Mouse (Mus musculus): ENCODE measurements around the gene Kpnb1.

Gene Kpnb1

DNA sequence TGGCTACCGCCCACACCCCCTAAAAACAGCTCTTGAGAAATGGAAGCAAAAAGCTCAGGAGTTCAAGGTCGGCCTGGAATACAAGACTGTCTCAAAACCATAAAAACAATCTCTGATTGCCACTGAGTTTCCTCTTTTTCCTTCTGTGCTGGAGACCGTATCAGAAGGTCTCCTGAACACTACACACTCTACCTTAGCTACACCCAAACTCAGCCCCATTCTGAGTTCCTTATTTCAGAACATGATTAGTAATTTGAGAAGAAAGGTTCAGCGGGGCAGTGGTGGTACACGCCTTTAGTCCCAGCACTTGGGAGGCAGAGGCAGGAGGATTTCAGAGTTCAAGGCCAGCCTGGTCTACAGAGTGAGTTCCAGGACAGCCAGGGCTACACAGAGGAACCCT, 6.6 kb downstream of the Kpnb1 start:
- TF ChIP-seq POU5F1 (IDR thresholded peaks at IDR 0.05; ENCODE audit: borderline replicate concordance, low read length) = no peak
- no peak for TF ChIP-seq NANOG (IDR thresholded peaks at IDR 0.05; ENCODE audit: borderline replicate concordance, low read length)
- TF ChIP-seq CTCF (conservative IDR thresholded peaks at IDR 0.05; ENCODE audit: low read length) = no peak
- Histone ChIP-seq H3K36me3 (ENCODE audit: insufficient read depth, low read length) (peaks cover 100% of the 10 kb centered on the region), H3K4me3 (replicated peaks; ENCODE audit: low read length) (no peak overlapping the region), H3K4me1 (replicated peaks; ENCODE audit: low read depth, low read length) (peaks cover 91% of the 10 kb centered on the region), H3K27me3 (ENCODE audit: insufficient read depth, low read length) (no peaks in the 10 kb centered on the region), H3K9me3 (ENCODE audit: low read length) (no peaks in the 10 kb centered on the region)

DNA sequence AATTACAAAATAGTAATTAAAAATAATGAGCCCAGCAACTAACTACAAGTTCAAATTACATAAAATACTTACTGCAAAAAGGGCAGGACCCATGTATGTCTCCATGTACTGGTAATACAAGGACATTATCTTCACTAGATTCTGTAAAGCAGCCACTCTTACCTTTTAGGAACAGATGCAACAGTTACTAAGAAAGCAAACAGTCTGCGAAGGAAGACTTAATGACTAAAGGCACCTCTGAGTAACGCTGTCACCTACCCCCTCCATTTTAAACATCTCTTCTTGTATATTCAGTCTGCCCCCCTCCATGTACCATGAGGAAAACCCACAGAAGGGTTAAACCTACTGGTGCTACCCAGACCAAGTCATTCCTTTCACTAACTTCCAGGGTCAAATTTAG, 9.5 kb downstream of the Kpnb1 start:
- H3K36me3 ChIP-seq (ENCODE audit: insufficient read depth, low read length) = peaks cover 100% of the 10 kb centered on the region
- peaks cover 89% of the 10 kb centered on the region for H3K4me1 ChIP-seq (replicated peaks; ENCODE audit: low read depth, low read length)
- no peaks in the 10 kb centered on the region for H3K9me3 ChIP-seq (ENCODE audit: low read length)
- no peaks in the 10 kb centered on the region for H3K27me3 ChIP-seq (ENCODE audit: insufficient read depth, low read length)
- TF ChIP-seq POU5F1 (IDR thresholded peaks at IDR 0.05; ENCODE audit: borderline replicate concordance, low read length) (no peak), CTCF (conservative IDR thresholded peaks at IDR 0.05; ENCODE audit: low read length) (no peak), NANOG (IDR thresholded peaks at IDR 0.05; ENCODE audit: borderline replicate concordance, low read length) (no peak)
- H3K4me3 ChIP-seq (replicated peaks; ENCODE audit: low read length) = no peak overlapping the region

DNA sequence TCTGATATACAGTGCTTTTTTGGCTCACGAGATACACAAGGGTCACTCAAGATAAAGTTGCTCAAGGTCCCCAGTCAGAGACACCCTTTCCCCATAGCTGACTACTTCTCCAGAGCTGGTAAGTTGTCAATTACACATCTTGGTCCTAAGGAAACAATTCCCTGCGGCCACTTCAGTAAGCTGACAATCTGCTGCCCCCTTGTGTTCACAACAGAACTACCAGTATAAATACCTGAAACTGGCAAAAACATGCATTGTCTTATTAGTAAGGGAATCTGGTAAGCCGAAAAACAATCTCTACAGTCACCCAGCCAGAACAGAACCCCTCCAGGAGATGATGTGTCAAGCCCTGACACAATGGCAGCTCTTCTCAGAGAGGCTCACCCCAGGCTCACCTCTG, 10.8 kb downstream of the Kpnb1 start:
- peaks cover 100% of the 10 kb centered on the region for H3K36me3 ChIP-seq (ENCODE audit: insufficient read depth, low read length)
- peaks cover 84% of the 10 kb centered on the region for H3K4me1 ChIP-seq (replicated peaks; ENCODE audit: low read depth, low read length)
- no peaks in the 10 kb centered on the region for H3K9me3 ChIP-seq (ENCODE audit: low read length)
- H3K27me3 ChIP-seq (ENCODE audit: insufficient read depth, low read length) = no peaks in the 10 kb centered on the region
- TF ChIP-seq CTCF (conservative IDR thresholded peaks at IDR 0.05; ENCODE audit: low read length) (peak; percentile 65), POU5F1 (IDR thresholded peaks at IDR 0.05; ENCODE audit: borderline replicate concordance, low read length) (no peak)
- H3K4me3 ChIP-seq (replicated peaks; ENCODE audit: low read length) = no peak overlapping the region

DNA sequence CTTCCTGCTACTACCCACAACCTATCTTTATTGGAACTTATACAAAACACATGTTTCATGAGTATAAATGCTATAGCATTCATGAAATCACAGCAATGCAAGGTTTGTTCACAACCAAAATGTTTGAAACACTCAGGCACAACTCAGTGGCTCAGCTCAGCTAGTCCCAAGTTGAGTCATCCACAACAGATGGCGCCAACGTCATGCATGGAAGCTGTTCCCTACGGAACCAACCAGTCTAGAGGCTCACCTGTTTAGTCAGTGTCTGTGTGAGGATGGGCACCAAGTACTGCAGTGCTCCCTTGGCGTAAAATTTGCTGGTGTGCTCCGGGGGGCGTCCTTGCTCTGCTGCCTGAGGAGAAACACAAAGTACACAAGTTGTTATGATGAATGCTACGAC, 12.2 kb downstream of the Kpnb1 start:
- no peak for TF ChIP-seq CTCF (conservative IDR thresholded peaks at IDR 0.05; ENCODE audit: low read length)
- TF ChIP-seq POU5F1 (IDR thresholded peaks at IDR 0.05; ENCODE audit: borderline replicate concordance, low read length) = no peak
- no peak for TF ChIP-seq NANOG (IDR thresholded peaks at IDR 0.05; ENCODE audit: borderline replicate concordance, low read length)

DNA sequence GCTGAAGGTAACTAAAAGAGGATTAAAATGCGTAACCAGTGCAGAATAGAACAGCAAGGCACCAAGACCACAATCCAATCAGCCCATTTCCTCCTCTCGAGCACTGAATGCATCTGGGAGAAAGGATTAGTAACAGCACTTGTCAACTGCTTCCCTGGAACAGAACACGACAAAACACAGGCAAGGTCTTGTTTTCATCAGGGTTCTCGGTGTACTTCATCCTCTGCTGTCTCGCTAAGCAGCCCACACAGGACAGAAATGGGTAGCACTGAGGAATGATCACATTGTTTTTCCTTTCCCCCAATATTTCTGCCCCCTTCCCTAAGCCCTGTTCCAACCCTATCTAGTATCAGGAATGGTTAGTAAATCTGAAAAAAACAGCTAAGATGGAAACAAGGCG, 27.3 kb downstream of the Kpnb1 start:
- Histone ChIP-seq H3K4me3 (replicated peaks; ENCODE audit: low read length) (no peak overlapping the region), H3K27me3 (ENCODE audit: insufficient read depth, low read length) (no peaks in the 10 kb centered on the region), H3K9me3 (ENCODE audit: low read length) (no peaks in the 10 kb centered on the region), H3K36me3 (ENCODE audit: insufficient read depth, low read length) (peaks cover 90% of the 10 kb centered on the region), H3K4me1 (replicated peaks; ENCODE audit: low read depth, low read length) (peaks cover 27% of the 10 kb centered on the region)
- TF ChIP-seq NANOG (IDR thresholded peaks at IDR 0.05; ENCODE audit: borderline replicate concordance, low read length) = no peak
- TF ChIP-seq POU5F1 (IDR thresholded peaks at IDR 0.05; ENCODE audit: borderline replicate concordance, low read length) = no peak
- TF ChIP-seq CTCF (conservative IDR thresholded peaks at IDR 0.05; ENCODE audit: low read length) = no peak

More for the DNA sequence above, 12.2 kb downstream of the Kpnb1 start:
- H3K36me3 ChIP-seq (ENCODE audit: insufficient read depth, low read length) = peaks cover 100% of the 10 kb centered on the region
- no peaks in the 10 kb centered on the region for H3K27me3 ChIP-seq (ENCODE audit: insufficient read depth, low read length)
- peaks cover 75% of the 10 kb centered on the region for H3K4me1 ChIP-seq (replicated peaks; ENCODE audit: low read depth, low read length)
- H3K9me3 ChIP-seq (ENCODE audit: low read length) = no peaks in the 10 kb centered on the region
- H3K4me3 ChIP-seq (replicated peaks; ENCODE audit: low read length) = no peak overlapping the region

DNA sequence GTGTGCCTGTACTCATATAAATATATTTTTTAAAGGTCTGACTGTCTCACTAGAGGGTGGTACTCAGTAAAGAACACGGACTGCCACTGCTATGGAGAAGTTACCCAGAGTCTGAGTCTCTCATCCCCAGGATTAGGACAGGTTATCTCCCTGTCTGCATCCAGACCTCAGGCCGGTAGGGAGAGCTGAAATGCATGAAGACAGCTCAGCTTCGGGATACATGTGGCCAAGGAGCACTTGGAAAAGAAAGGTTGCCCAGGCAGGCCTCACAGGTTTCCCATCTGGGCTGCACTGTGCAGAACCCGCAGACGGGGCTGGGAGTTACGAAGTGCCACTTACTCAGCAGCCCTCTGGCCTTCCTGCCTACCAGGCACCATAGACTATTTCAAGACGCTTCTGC, 30.7 kb downstream of the Kpnb1 start:
- Histone ChIP-seq H3K9me3 (ENCODE audit: low read length) (no peaks in the 10 kb centered on the region), H3K36me3 (ENCODE audit: insufficient read depth, low read length) (peaks cover 74% of the 10 kb centered on the region), H3K4me3 (replicated peaks; ENCODE audit: low read length) (no peak overlapping the region), H3K4me1 (replicated peaks; ENCODE audit: low read depth, low read length) (peaks cover 22% of the 10 kb centered on the region), H3K27me3 (ENCODE audit: insufficient read depth, low read length) (peaks cover 10% of the 10 kb centered on the region; the same call in 1 of the 2 replicates)
- TF ChIP-seq CTCF (conservative IDR thresholded peaks at IDR 0.05; ENCODE audit: low read length) = no peak
- TF ChIP-seq NANOG (IDR thresholded peaks at IDR 0.05; ENCODE audit: borderline replicate concordance, low read length) = no peak
- TF ChIP-seq POU5F1 (IDR thresholded peaks at IDR 0.05; ENCODE audit: borderline replicate concordance, low read length) = no peak

DNA sequence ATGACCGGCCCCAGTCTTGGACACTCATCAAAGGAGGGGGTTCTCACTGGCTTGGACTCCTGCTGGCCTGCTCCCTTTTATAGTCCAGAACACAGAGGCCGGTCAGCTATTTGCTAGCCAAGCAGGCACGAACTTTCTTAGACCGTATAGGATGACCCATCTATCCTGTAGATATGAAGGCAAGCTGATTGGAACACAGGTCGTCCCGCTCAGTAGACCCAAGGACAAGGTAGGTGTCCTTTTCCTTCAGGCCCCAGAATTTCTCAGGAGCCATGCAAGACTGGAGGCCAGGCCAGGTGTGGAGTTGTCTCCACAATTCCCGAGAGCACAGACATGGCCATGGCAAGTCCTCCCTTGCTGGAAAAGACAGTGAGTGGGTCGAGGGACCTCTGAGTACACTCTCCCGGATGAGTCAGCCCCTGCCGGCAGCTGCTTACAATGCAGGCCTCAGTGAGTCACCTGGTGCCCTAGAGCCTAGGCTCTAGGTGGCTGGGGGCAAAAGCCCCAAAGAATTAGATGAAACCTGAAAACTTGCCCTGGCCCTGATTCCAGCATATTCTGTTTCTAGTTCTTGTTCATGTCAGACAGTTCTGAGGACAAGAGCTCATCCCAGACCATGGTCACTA, 34.9 kb downstream of the Kpnb1 start:
- H3K9me3 ChIP-seq (ENCODE audit: low read length) = no peaks in the 10 kb centered on the region
- TF ChIP-seq CTCF (conservative IDR thresholded peaks at IDR 0.05; ENCODE audit: low read length) = peak; percentile 10; the same call in 1 of the 2 replicates
- no peak for TF ChIP-seq POU5F1 (IDR thresholded peaks at IDR 0.05; ENCODE audit: borderline replicate concordance, low read length)

DNA sequence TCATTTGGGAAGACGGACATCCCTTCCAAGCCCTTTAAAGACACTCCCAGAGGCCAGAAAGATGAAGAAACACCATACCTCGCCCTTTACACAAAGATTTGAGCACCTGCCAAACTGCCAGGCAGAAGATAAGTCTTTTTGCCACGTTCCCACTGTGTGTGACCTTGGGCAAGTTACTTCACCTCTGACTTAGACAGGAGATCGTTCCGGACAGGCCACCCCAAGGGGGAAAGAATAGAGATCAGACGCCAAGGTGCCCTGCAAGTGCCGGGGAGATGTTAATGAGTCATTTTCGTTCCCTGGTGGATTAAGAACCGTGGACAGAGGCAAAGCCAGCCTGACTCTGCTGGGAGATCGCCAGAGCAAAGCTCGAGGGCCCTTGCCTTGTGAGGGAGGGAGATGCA, 35.7 kb downstream of the Kpnb1 start:
- no peaks in the 10 kb centered on the region for H3K9me3 ChIP-seq (ENCODE audit: low read length)
- H3K4me3 ChIP-seq (replicated peaks; ENCODE audit: low read length) = peak overlapping the region; percentile 83
- peaks cover 44% of the 10 kb centered on the region for H3K27me3 ChIP-seq (ENCODE audit: insufficient read depth, low read length)
- TF ChIP-seq POU5F1 (IDR thresholded peaks at IDR 0.05; ENCODE audit: borderline replicate concordance, low read length) (no peak), NANOG (IDR thresholded peaks at IDR 0.05; ENCODE audit: borderline replicate concordance, low read length) (no peak), CTCF (conservative IDR thresholded peaks at IDR 0.05; ENCODE audit: low read length) (no peak)
- peaks cover 25% of the 10 kb centered on the region for H3K36me3 ChIP-seq (ENCODE audit: insufficient read depth, low read length)
- peaks cover 40% of the 10 kb centered on the region for H3K4me1 ChIP-seq (replicated peaks; ENCODE audit: low read depth, low read length)

More for the DNA sequence above, 34.9 kb downstream of the Kpnb1 start:
- peaks cover 38% of the 10 kb centered on the region for H3K27me3 ChIP-seq (ENCODE audit: insufficient read depth, low read length)
- peaks cover 32% of the 10 kb centered on the region for H3K36me3 ChIP-seq (ENCODE audit: insufficient read depth, low read length)
- peaks cover 35% of the 10 kb centered on the region for H3K4me1 ChIP-seq (replicated peaks; ENCODE audit: low read depth, low read length)
- peak overlapping the region; percentile 83; the same call in 1 of the 2 replicates for H3K4me3 ChIP-seq (replicated peaks; ENCODE audit: low read length)

DNA sequence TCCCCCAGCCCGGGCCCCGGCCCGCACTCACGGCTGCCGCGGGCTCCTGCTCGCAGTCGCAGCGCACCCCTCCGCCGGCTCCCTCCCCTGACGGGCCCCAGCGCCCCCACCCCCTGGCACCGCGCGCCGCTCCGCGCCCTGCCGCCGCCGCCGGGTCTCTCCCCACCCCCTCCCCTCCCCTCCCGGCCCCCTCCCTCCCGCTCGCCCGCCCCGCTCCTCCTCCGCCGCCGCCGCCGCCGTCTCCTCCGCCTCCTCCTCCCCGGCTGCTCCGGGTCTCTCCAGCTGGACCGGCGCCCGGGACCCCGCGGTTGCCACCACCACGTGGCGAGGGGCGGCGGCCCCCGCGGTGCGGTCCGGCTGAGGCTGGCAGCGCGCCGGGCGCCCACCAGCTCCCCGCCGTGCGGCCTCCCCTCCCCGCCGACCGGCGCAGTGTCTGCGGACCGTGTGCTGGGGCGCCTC, 36.3 kb downstream of the Kpnb1 start, which contains the start of gene Tbkbp1:
Tbkbp1 (minus strand) TSS at position 153 of the 459 bp plus-strand sequence.
- Histone ChIP-seq H3K36me3 (ENCODE audit: insufficient read depth, low read length) (peaks cover 20% of the 10 kb centered on the region), H3K27me3 (ENCODE audit: insufficient read depth, low read length) (peaks cover 45% of the 10 kb centered on the region), H3K4me3 (replicated peaks; ENCODE audit: low read length) (peak within 1 kb of the TSS; percentile 89), H3K4me1 (replicated peaks; ENCODE audit: low read depth, low read length) (peaks cover 43% of the 10 kb centered on the region), H3K9me3 (ENCODE audit: low read length) (no peaks in the 10 kb centered on the region)
- TF ChIP-seq CTCF (conservative IDR thresholded peaks at IDR 0.05; ENCODE audit: low read length) = no peak

All from E14TG2a.4 (cell line).